Mouse (Mus musculus) embryonic facial prominence, embryonic 13.5 days (tissue): ENCODE measurements around the gene Sp7. TPM values are rescaled to one million over a fixed set of nuclear protein-coding genes. Genes with fewer than 3 reads are reported as not detected.

Source experiments
- ATAC-seq: fragments of 200-750 bp; cut with Nextera tagmentation; 2 replicates; pipeline ENCODE4 v1.8.0; 2017; ENCODE audit warnings: low read depth; ENCODE audit not compliant: insufficient number of reproducible peaks, insufficient read depth, low FRiP score, low TSS enrichment
- H3K27ac ChIP-seq: fragments of 300-500 bp; sonication (generic); 2 replicates; pipeline ENCODE4 v1.5.1; 2015; ENCODE audit warnings: moderate library complexity, mild to moderate bottlenecking, inconsistent platforms
- H3K27me3 ChIP-seq: fragments of 300-500 bp; sonication (generic); 2 replicates; pipeline ENCODE4 v1.6.1; 2015; ENCODE audit warnings: mild to moderate bottlenecking, inconsistent platforms
- H3K36me3 ChIP-seq: fragments of 300-500 bp; sonication (generic); 2 replicates; pipeline ENCODE4 v1.6.1; 2015; ENCODE audit warnings: mild to moderate bottlenecking, inconsistent platforms
- H3K4me1 ChIP-seq: fragments of 300-500 bp; sonication (generic); 2 replicates; pipeline ENCODE4 v1.6.1; 2015; ENCODE audit warnings: inconsistent platforms
- H3K4me2 ChIP-seq: fragments of 300-500 bp; sonication (generic); 2 replicates; pipeline ENCODE4 v1.6.1; 2015; ENCODE audit warnings: moderate library complexity, mild to moderate bottlenecking, inconsistent platforms
- H3K4me3 ChIP-seq: fragments of 300-500 bp; sonication (generic); 2 replicates; pipeline ENCODE4 v1.5.1; 2015; ENCODE audit warnings: mild to moderate bottlenecking, inconsistent platforms
- H3K9ac ChIP-seq: fragments of 300-500 bp; sonication (generic); 2 replicates; pipeline ENCODE4 v1.6.1; 2015; ENCODE audit warnings: mild to moderate bottlenecking, inconsistent platforms
- H3K9me3 ChIP-seq: fragments of 300-500 bp; sonication (generic); 2 replicates; pipeline ENCODE4 v1.6.1; 2016; ENCODE audit warnings: inconsistent platforms
- WGBS: fragments of 180-500 bp; shearing (Covaris S2); methylation state at CpG from one replicate; pipeline ENCODE4 v1.1.7; 2015; ENCODE audit warnings: mixed read lengths; 5-methylcytosine and 5-hydroxymethylcytosine counted together
- polyA plus RNA-seq: library from polyadenylated mRNA; unstranded; fragments of >200 nt; fragmentation: Nextera tagmentation; extraction: Ambion mirVana; gene quantifications from 2 replicates; pipeline ENCODE4 v1.2.1, GENCODE M21; 2015

Sp7 gene
- polyA plus RNA-seq, 1 experiment from 2014 or later, result 32.7 TPM

DNA sequence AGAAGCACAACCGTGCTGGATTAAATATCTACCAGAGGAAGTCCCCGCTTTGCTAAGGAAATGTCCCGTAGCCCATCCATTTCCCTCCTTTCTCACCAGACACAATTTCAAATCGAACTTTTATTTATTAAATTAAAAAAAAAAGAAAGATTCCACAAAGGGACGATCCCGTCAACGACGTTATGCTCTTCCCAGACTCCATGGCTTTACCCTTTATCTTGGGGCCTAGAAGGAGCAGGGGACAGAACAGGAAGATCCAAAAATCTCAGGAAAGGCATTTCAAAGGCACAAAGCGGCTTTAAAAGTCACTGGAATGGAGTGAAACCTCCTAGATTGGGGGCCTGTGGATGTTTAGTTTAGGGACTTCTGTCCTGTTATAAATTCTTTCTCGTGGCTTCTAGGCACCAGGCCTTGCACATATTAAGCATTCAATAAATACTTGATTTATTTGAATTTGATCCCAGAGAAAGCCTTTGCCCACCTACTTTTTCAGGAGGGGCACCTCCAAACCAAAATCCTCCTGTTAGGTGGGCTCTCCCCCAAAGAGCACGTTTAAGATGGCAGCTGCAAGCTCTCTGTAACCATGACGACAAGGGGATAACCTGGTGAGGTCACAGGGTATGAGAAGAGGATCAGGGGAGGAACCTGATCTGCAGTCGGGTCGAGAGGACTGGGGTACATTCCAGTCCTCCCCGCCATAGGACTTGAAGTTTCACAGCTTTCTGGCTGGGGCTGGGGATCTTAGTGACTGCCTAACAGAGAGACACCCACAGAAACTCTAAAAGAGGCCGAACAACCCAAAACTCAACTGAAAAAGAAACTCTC is 10.3 kb downstream of the Sp7 start:
- H3K27me3 ChIP-seq, result peaks cover 33% of the 10 kb centered on the region
- H3K9ac ChIP-seq, result no peak overlapping the region; the same call in 1 of the 2 replicates
- ATAC-seq, result no peak
- H3K9me3 ChIP-seq, result no peaks in the 10 kb centered on the region
- H3K27ac ChIP-seq, result peak overlapping the region; percentile 93
- peak overlapping the region; percentile 91 for H3K4me2 ChIP-seq
- no peaks in the 10 kb centered on the region for H3K36me3 ChIP-seq
- H3K4me1 ChIP-seq, result peaks cover 46% of the 10 kb centered on the region
- peak overlapping the region; percentile 54; the same call in 1 of the 2 replicates for H3K4me3 ChIP-seq
- 23% methylated on average over 16 of the region's 16 CpGs for whole genome bisulfite sequencing

DNA sequence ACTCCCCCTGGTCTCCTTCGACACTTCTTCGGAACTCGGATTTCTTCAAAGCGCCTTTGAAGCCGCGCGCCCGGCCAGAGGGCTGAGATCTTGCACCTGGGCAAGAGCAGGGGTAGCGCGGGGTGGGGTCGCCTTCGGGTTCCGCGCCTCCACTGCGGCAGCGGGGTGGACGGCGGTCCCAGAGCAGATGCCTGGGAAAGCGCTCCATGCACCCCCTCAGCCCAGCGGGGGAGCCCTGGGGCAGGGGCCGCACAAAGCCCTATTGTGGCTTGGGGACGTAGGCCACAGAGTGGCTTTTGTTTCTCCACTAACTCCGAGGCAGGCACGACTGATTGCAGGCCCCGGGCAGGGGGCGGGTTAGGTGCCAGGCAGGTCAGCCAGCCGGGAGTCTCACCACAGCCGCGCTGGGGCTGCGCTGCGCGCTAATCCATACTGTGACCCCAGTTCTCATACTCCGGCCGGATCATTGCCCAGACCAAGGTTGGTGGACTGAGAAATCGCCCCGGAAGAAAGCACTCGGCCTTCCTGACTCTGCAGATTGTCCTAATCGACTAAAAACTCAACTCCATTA is 11.0 kb downstream of the Sp7 start:
- H3K9me3 ChIP-seq, result no peaks in the 10 kb centered on the region
- WGBS, result 2% methylated on average over 38 of the region's 38 CpGs
- H3K9ac ChIP-seq, result peak overlapping the region; percentile 82
- peak overlapping the region; percentile 54 for H3K4me3 ChIP-seq
- H3K36me3 ChIP-seq, result no peaks in the 10 kb centered on the region
- peak; percentile 63 for ATAC-seq
- H3K4me2 ChIP-seq, result peak overlapping the region; percentile 91
- H3K27ac ChIP-seq, result peak overlapping the region; percentile 93
- H3K4me1 ChIP-seq, result peaks cover 51% of the 10 kb centered on the region
- H3K27me3 ChIP-seq, result peaks cover 33% of the 10 kb centered on the region

DNA sequence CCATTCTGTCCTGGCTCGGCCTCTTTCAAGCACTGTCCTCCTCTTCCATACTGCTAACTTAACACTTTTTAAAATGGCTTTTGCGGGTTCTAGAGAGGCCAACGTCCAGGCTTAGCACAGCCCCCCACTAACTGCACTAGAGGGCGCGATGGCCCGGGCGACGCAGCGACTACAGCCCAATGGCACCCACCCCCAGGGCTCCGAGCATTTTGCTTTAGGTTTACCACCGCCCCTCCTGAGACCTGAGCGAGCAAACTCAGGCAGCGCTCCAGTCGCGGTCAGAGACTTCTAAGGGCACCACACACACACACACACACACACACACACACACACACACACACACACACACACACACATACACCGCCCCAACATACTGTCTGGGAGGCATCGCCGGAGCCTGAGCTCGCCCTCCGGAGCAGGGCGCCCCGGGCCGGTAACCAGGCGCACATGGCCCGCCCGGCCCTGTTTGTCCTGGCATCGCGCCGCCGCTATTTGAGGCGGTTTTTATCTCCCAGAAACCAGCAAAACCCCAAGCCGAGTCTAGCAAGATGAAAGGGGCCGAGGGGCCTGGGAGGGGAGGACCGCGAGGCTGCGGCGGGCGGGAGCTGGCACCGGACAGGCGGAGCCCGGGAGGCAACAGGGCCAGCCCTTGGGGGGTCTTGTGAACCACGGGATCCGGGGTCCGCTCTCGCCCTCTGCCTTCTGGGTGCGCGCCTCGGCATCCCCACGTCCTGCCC is 11.7 kb downstream of the Sp7 start:
- Histone ChIP-seq H3K9me3 (no peaks in the 10 kb centered on the region), H3K4me2 (peak overlapping the region; percentile 91), H3K27ac (peak overlapping the region; percentile 93), H3K9ac (peak overlapping the region; percentile 82), H3K4me3 (peak overlapping the region; percentile 54), H3K27me3 (peaks cover 33% of the 10 kb centered on the region), H3K4me1 (peaks cover 51% of the 10 kb centered on the region), H3K36me3 (no peaks in the 10 kb centered on the region)
- WGBS, result under 1% methylated on average over 49 of the region's 49 CpGs
- ATAC-seq, result peak; percentile 77

DNA sequence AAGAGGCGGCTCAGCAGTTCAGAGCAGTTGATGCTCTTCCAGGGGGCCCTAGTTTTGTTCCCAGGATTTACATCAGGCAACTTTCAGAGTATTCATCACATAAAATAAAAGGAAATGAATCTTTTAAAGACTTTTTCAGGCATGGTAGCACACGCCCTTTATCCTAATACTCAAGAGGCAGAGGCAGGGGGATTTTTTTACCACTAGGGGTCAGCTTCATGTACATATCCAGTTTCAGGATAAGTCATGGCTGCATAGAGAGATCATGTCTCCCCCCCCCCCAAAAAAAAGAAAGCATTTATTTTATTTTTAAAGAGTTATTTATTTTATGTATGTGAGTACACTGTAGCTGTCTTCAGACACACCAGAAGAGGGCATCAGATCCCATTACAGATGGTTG is 13.0 kb downstream of the Sp7 start:
- no peak overlapping the region for H3K4me3 ChIP-seq
- peaks cover 50% of the 10 kb centered on the region for H3K4me1 ChIP-seq
- H3K27me3 ChIP-seq, result peaks cover 32% of the 10 kb centered on the region
- ATAC-seq, result no peak
- 0 out of 2 replicates have a peak overlapping the region, but pooled peaks have one; percentile 11 for H3K27ac ChIP-seq
- no peak overlapping the region for H3K9ac ChIP-seq
- 84% methylated on average over 2 of the region's 2 CpGs for WGBS
- H3K9me3 ChIP-seq, result no peaks in the 10 kb centered on the region
- no peak overlapping the region for H3K4me2 ChIP-seq
- no peaks in the 10 kb centered on the region for H3K36me3 ChIP-seq

DNA sequence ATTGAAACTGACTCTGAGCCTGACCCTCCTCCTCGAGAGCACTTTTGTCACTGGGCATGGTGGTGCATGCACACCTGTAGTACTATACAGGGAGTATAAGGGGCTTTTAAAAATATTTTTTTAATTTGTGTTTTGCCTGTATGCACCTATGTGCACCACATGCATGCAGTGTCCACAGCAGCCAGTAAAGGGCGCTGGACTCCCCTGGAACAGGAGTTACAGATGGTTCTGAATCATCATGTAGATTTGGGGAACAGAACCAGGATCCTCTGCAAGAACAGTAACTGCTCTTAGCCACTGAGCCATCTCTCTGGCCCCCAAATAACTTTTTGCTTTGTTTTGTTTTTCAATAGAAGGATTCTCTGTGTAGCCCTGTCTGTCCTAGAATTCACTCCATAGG is 14.8 kb downstream of the Sp7 start:
- H3K27me3 ChIP-seq, result peaks cover 13% of the 10 kb centered on the region
- H3K4me3 ChIP-seq, result no peak overlapping the region
- WGBS, result 53% methylated on average over 2 of the region's 2 CpGs
- peaks cover 32% of the 10 kb centered on the region for H3K4me1 ChIP-seq
- H3K36me3 ChIP-seq, result peaks cover 7% of the 10 kb centered on the region
- no peak overlapping the region for H3K4me2 ChIP-seq
- H3K9ac ChIP-seq, result no peak overlapping the region
- no peaks in the 10 kb centered on the region for H3K9me3 ChIP-seq
- no peak for ATAC-seq
- H3K27ac ChIP-seq, result no peak overlapping the region

DNA sequence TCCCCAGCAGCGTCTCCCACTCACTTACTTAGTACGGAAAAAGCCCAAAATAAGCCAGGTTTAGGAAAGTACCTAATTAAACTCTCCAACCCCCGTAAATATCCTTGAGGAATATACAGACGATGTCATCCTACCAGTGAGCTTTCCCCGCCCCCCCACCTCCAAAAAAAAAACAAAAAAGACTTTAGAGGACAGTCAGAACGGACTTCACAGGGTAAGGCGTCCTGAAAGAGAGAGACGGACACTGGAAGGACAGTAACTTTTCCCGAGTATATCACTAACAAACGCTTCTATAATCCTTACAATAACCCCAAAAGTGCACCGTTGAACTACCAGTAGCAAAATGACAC is 16.1 kb downstream of the Sp7 start:
- peak overlapping the region; percentile 86 for H3K27ac ChIP-seq

DNA sequence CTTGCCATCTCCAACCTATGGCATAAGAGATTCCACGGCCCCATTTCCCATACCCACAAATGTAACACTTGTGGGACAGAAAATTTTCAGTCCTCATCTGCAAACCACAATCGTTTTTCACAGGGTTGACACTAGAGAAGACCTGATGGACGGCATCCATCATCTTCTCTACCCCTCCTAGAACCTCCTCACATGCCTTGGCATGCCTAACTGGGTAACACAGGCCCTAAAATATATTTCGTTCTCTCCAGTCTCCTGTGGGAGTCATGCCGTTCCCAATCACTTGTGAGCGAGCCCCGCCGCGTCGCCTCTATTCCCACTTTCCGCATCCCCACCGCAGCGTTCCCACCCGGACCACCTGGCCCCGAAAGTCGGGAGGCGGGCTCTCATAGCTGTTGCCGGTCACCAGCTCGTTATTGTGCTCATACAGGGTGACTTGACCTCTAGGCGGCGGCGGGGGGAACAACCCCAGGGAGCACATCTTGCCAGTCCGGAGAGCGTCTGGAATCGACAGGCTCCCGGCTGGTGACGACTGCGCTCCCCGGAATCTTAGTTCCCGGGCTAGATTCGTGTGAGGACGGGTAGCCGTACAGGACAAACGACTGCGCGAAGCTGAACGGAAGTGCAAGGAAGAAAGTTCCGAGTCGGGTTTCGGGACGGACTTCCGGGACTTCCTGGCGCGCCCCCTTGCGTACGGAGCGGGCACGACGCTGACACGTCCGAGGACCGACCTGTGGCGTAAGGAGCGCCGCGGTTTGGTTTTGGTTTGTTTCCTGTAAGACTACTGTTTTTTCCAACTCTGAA is 16.6 kb downstream of the Sp7 start, which contains the start of gene Aaas:
Gene Aaas, minus strand, starts transcription at position 634 of the 804 bp plus-strand sequence.
- Histone ChIP-seq H3K27ac (peak within 1 kb of the TSS; percentile 86), H3K4me3 (peak within 1 kb of the TSS; percentile 83), H3K27me3 (no peaks in the 10 kb centered on the region), H3K9ac (peak within 1 kb of the TSS; percentile 88), H3K9me3 (no peaks in the 10 kb centered on the region), H3K4me2 (peak within 1 kb of the TSS; percentile 81), H3K36me3 (peaks cover 26% of the 10 kb centered on the region), H3K4me1 (peaks cover 16% of the 10 kb centered on the region)
- WGBS, result under 1% methylated on average over 56 of the region's 56 CpGs
- ATAC-seq, result peak; percentile 78; the same call in 1 of the 2 replicates

More for the DNA sequence above, 16.1 kb downstream of the Sp7 start:
- Histone ChIP-seq H3K4me2 (peak overlapping the region; percentile 81), H3K9me3 (no peaks in the 10 kb centered on the region), H3K27me3 (peaks cover 4% of the 10 kb centered on the region; the same call in 1 of the 2 replicates), H3K4me1 (peaks cover 20% of the 10 kb centered on the region), H3K36me3 (peaks cover 20% of the 10 kb centered on the region), H3K9ac (peak overlapping the region; percentile 88), H3K4me3 (peak overlapping the region; percentile 83)
- WGBS, result 9% methylated on average over 11 of the region's 11 CpGs
- no peak for ATAC-seq

DNA sequence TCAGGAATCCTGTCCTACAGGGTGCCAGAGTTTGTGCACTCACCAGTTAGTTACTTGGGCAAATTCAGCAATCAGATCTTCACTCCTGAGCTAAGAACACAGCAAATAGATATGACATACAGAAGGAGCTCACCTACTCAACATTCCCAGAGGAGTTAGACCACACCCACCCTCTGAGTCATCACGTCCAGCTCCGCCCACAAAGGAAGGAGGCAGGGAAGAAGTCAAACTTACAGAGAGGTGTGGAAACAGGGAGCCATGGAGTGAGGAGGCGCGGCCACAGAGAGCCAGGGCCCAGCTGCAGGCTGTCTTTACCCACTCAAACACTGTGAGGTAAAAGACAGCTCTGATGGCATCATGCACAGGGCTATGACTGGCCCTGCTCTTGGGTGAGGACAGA is 20.5 kb downstream of the Sp7 start:
- H3K36me3 ChIP-seq, result peaks cover 50% of the 10 kb centered on the region
- WGBS, result 88% methylated on average over 4 of the region's 4 CpGs
- no peaks in the 10 kb centered on the region for H3K27me3 ChIP-seq
- H3K27ac ChIP-seq, result no peak overlapping the region
- H3K4me3 ChIP-seq, result no peak overlapping the region
- peaks cover 11% of the 10 kb centered on the region for H3K4me1 ChIP-seq
- H3K4me2 ChIP-seq, result no peak overlapping the region
- H3K9me3 ChIP-seq, result no peaks in the 10 kb centered on the region
- no peak overlapping the region for H3K9ac ChIP-seq
- ATAC-seq, result no peak

DNA sequence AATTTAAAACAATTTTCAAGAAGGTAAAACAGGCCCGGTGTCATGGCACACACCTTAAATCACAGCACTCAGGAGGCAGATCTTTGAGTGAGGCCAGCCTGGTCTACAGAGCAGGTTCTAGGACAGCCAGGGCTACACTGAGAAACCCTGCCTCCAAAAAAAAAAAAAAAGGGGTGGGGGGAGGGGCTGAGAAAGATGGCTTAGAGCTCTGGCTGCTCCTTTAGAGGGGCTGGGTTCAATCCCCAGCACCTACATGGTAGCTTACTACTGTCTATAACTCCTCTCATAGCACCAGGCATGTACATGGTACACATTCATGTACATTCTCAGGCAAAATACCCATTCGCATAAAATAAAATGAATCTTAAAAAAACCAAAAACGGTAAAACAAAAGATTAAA is 22.5 kb downstream of the Sp7 start:
- Histone ChIP-seq H3K4me3 (no peak overlapping the region), H3K9me3 (no peaks in the 10 kb centered on the region), H3K27me3 (no peaks in the 10 kb centered on the region), H3K9ac (no peak overlapping the region), H3K27ac (no peak overlapping the region), H3K36me3 (peaks cover 64% of the 10 kb centered on the region), H3K4me2 (no peak overlapping the region), H3K4me1 (no peaks in the 10 kb centered on the region)
- no peak for ATAC-seq
- 94% methylated on average over 3 of the region's 3 CpGs for WGBS

DNA sequence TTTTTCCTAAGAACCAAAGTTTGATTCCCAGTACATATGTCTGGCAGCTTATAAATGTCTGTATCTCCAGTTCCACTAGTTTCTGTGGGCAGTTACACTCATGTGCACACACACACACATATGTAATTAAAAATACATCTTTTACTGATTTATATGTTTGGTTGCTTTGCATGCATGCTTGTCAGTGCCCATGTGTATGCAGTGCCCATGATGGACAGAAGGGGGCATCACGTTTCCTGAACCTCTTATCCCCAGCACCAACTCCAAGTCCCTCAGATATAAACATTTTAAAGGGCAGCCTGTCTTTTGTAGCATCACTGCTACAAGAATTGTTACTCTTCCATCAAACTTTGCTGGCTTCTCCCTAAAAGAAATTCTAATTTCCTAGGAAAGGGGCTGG is 25.4 kb downstream of the Sp7 start:
- Histone ChIP-seq H3K36me3 (peaks cover 80% of the 10 kb centered on the region), H3K9me3 (no peaks in the 10 kb centered on the region), H3K4me1 (no peaks in the 10 kb centered on the region), H3K27ac (no peak overlapping the region), H3K9ac (no peak overlapping the region), H3K4me2 (no peak overlapping the region), H3K27me3 (no peaks in the 10 kb centered on the region), H3K4me3 (no peak overlapping the region)
- ATAC-seq, result no peak
- WGBS, result 15% methylated on average over 1 of the region's 1 CpGs

DNA sequence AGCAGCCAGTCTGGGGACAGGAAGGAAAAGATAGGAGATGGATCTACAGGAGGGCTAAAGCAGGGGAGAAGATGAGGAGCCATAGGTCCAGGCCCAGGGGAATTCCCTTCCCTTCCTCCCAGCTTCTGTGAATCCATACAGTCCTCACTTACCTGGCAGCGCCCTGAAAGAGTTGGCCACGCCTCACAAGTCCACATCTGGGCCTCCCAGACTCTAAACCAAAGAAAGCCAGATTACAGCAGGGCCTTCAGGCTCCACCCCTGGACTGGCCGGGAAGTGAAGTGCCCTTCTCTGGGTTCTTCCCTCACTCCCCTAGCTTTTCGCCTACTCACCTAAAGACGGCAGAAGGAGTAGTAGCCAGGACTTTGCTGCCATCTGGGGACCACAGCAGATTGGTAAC is 27.4 kb downstream of the Sp7 start:
- H3K36me3 ChIP-seq, result peaks cover 79% of the 10 kb centered on the region
- no peak for ATAC-seq

More for the DNA sequence above, 27.4 kb downstream of the Sp7 start:
- no peak overlapping the region for H3K27ac ChIP-seq
- no peaks in the 10 kb centered on the region for H3K27me3 ChIP-seq
- H3K4me1 ChIP-seq, result no peaks in the 10 kb centered on the region
- H3K4me3 ChIP-seq, result no peak overlapping the region
- H3K4me2 ChIP-seq, result no peak overlapping the region
- H3K9me3 ChIP-seq, result no peaks in the 10 kb centered on the region
- no peak overlapping the region for H3K9ac ChIP-seq
- WGBS, result 71% methylated on average over 5 of the region's 5 CpGs
